Mouse (Mus musculus) hindbrain, embryonic 12.5 days (tissue): ENCODE measurements around the gene Tas2r144. TPM values are rescaled to one million over a fixed set of nuclear protein-coding genes. Genes with fewer than 3 reads are reported as not detected.

Source experiments
- polyA plus RNA-seq: library from polyadenylated mRNA; unstranded; fragments of >200 nt; fragmentation: Nextera tagmentation; extraction: Ambion mirVana; gene quantifications from 2 replicates; pipeline ENCODE4 v1.2.1, GENCODE M21; 2016

Gene Tas2r144
- polyA plus RNA-seq, 1 experiment from 2014 or later, result not detected

Other genes with a start within 250 kb of the Tas2r144 start
- not detected in 2 replicates for gene Sval3, start 247.2 kb upstream of the Tas2r144 start, polyA plus RNA-seq
- not detected in 2 replicates for gene Sva, start 176.9 kb upstream of the Tas2r144 start, polyA plus RNA-seq
- gene Tas2r139, start 74.4 kb upstream of the Tas2r144 start, polyA plus RNA-seq, result not detected in 2 replicates
- gene Gstk1, start 30.6 kb downstream of the Tas2r144 start, polyA plus RNA-seq, result 16.2 and 18.8 TPM in 2 replicates
- 0.81 and 1.4 TPM in 2 replicates for gene Tmem139, start 46.6 kb downstream of the Tas2r144 start, polyA plus RNA-seq
- 61.4 and 63.5 TPM in 2 replicates for gene Casp2, start 49.7 kb downstream of the Tas2r144 start, polyA plus RNA-seq
- 1.4 and 1.7 TPM in 2 replicates for gene Clcn1, start 71.4 kb downstream of the Tas2r144 start, polyA plus RNA-seq
- 4.3 and 4.9 TPM in 2 replicates for gene Fam131b, start 109.3 kb downstream of the Tas2r144 start, polyA plus RNA-seq
- gene Zyx, start 134.3 kb downstream of the Tas2r144 start, polyA plus RNA-seq, result 71.4 and 82.5 TPM in 2 replicates
- 1.9 and 2.4 TPM in 2 replicates for gene Epha1, start 157.9 kb downstream of the Tas2r144 start, polyA plus RNA-seq
- not detected in 2 replicates for gene Tas2r143, start 184.9 kb downstream of the Tas2r144 start, polyA plus RNA-seq
- gene Tas2r135, start 190.1 kb downstream of the Tas2r144 start, polyA plus RNA-seq, result not detected in 2 replicates
- gene Tas2r126, start 219.2 kb downstream of the Tas2r144 start, polyA plus RNA-seq, result not detected in 2 replicates
- not detected in 2 replicates for gene Olfr458, start 249.9 kb downstream of the Tas2r144 start, polyA plus RNA-seq